Mouse (Mus musculus) splenic B cell, adult 2 months (primary cell): ENCODE data around the gene Hmcn1.

Experiments
- DNase-seq: peaks from one replicate; pipeline ENCODE4 v3.0.0-alpha.2; 2011; ENCODE audit warnings: low read depth, low spot score
- H3K27me3 ChIP-seq: 2 replicates; pipeline ENCODE4 v1.6.1; 2012; ENCODE audit warnings: mild to moderate bottlenecking, low read length, moderate library complexity, mixed read lengths; ENCODE audit not compliant: control insufficient read depth, poor library complexity, insufficient read depth, severe bottlenecking
- H3K36me3 ChIP-seq: 2 replicates; pipeline ENCODE4 v1.6.1; 2012; ENCODE audit warnings: mild to moderate bottlenecking, low read length, moderate library complexity, mixed read lengths; ENCODE audit not compliant: control insufficient read depth, poor library complexity, insufficient read depth, severe bottlenecking

The Hmcn1 gene

DNA sequence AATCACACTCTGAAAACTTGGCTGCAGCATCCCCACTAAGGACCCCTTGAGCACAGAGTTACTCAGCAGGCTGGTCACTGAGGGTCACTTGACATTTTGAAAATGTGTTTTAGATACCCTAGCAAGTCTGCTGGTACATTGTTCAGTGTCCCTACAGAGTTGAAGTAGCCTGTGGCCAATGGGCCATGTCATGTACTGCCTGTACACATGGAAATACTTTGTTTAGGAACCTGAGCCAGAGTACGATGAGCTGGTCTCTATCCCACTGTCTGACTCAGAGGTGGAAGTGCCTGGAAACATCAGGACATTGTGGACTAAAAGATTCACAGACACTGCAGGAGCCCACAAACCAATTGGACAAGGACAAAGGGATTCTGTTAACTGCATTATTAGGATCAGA, 441.8 kb downstream of the Hmcn1 start:
- no peak for DNase-seq
- Histone ChIP-seq H3K36me3 (no peaks in the 10 kb centered on the region), H3K27me3 (no peaks in the 10 kb centered on the region)

DNA sequence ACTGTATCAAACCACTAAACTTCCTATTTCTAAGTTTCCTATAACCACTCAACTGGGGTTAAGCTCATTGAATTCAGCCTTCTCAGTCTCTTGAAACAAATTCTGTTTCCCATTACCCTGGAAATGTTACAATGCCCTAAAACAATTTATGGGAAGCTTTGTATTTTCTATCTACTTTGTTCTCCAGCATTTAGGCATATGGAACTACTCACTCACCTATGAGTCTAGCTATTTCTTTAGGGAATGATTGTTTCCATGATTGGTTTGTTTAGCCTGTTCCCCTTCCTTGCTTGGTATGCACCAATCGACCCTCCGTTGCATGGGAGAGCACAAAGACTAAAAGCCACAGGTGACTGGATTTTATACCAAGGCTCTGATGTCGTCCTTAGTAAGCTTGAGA, 446.8 kb downstream of the Hmcn1 start:
- no peak for DNase-seq
- no peaks in the 10 kb centered on the region for H3K36me3 ChIP-seq

DNA sequence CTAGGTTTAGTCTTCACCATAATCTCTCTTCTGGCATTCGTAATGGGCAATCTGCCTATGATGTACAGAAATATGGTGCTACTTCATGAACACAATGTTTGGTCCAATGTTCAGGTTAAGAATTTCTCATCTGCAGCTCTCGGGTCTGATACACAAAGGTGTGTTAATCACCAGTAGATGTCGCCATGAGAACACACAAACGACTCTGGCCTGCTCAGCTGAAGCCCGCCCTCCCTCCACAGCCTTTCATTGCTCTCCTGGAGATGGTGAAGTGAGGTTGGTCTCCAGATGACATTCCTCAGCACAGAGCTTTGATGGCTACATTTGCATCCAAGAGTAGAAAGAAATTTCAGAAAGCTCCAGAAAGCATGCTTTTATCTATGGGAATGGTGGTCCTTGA, 453.0 kb downstream of the Hmcn1 start:
- peak; percentile 13 for DNase-seq
- Histone ChIP-seq H3K36me3 (no peaks in the 10 kb centered on the region), H3K27me3 (no peaks in the 10 kb centered on the region)

More for the DNA sequence above, 446.8 kb downstream of the Hmcn1 start:
- no peaks in the 10 kb centered on the region for H3K27me3 ChIP-seq

DNA sequence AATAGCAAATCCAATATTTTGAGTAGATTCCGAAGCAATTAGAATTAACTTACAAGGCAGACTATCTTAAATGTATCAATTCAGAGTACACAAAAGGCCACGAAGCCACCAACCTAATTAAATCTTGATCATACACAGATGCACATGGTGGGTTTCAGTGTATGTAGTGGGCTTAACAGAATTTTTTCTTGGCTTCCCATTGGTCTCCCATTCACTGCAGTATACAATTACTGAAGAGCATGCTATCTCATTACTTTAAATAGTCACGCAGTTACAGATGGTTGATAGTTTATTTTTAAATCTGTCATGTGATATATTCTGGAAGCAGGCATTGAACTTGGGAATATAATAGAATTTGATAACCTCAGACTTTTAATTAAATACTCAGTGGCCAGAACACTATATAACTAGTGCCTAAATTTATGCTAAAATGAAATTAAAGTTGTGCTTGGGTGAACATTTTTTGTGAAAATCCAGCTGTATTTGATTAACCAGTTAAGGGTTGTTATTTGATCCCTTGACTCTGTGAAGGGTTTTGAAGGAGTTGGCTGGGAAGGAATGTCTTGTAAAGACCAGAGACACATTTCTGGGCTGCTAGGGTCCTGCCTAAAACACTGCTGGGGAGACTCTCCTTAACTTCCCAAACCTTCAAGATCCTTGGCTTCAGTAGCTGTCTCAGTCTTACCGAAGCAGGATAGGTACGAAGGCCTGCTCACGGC, 455.7 kb downstream of the Hmcn1 start:
- no peak for DNase-seq
- H3K36me3 ChIP-seq: no peaks in the 10 kb centered on the region
- H3K27me3 ChIP-seq: no peaks in the 10 kb centered on the region

DNA sequence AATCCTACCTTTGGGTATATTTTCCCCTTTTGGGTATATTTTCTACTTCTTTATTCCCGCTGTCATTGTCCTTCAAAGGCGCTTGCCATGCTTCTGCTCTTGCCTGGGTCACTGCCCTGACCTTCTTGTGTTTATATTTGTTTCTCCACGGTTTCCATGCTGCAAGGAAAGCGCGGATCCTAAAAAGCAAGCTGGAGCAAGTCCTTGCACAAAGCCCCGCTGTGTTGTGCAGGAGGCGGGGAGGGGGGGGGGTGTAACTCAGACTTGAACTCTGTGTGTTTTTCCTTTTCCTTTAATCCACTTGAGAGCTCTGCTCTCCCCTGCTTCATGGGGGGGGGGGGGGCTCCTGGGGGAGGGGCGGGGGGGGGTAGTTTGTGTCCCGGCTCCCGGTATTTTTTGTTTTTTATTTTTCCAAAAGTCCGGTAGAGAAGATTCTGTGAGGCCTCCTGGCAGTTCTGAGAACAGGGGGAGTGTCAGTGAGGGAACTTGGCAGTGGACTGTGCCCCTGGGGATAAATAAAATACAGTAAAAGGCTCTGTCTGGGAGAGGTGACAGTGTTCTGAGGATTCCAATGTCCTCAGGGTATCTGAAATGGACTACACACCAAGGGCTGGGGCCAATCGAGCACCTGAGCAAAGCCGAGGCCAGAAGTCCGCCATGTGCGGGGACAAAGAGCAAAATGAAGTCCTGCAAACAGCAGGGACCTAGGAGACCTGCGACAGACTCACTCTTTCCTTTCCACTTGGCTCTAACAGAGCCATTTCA, 457.3 kb downstream of the Hmcn1 start:
- no peaks in the 10 kb centered on the region for H3K36me3 ChIP-seq
- no peak for DNase-seq
- no peaks in the 10 kb centered on the region for H3K27me3 ChIP-seq

DNA sequence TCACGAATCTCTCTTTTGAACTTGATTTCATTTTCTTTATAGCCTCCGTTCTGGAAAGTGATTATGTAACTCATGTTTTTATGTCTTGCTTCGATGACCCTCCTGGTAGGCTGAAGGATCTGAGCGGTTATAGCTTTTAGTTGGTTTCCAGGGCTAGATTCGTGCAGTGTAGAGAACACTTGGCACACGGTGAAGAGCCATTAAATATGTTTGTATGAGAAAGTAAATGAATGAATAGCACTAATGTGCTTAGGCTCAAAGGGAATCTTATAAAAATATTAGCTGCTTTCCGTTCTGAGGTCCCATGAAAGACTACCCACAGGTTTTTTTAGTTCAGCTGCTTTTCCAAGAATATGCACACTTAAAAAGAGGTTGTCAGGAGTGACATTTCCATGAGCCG, 458.6 kb downstream of the Hmcn1 start:
- Histone ChIP-seq H3K27me3 (no peaks in the 10 kb centered on the region), H3K36me3 (no peaks in the 10 kb centered on the region)
- DNase-seq: no peak

DNA sequence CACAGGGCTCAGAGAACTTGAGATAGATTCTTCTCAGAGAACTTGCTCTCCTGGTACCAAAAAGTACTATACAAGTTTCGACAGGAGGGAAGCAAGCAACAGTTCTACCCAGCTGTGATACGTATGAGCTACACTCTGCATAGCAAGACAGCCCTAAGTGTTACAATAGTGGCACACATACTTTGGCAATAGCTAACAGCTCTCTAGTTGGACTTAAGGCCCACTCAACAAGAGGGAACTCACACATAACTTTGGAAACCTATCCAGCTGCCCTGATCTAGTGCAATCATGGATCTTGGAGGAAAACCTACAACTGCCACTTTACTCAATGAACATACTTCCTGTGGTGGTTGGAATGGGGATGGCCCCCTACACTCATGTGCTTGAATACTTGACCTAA, 480.2 kb downstream of the Hmcn1 start:
- no peak for DNase-seq
- no peaks in the 10 kb centered on the region for H3K27me3 ChIP-seq
- no peaks in the 10 kb centered on the region for H3K36me3 ChIP-seq
